Mouse (Mus musculus): ENCODE measurements around the gene 1700088E04Rik.
A peak's percentile ranks its signal among the peaks of the same experiment; 100 is the strongest.

The 1700088E04Rik gene

DNA sequence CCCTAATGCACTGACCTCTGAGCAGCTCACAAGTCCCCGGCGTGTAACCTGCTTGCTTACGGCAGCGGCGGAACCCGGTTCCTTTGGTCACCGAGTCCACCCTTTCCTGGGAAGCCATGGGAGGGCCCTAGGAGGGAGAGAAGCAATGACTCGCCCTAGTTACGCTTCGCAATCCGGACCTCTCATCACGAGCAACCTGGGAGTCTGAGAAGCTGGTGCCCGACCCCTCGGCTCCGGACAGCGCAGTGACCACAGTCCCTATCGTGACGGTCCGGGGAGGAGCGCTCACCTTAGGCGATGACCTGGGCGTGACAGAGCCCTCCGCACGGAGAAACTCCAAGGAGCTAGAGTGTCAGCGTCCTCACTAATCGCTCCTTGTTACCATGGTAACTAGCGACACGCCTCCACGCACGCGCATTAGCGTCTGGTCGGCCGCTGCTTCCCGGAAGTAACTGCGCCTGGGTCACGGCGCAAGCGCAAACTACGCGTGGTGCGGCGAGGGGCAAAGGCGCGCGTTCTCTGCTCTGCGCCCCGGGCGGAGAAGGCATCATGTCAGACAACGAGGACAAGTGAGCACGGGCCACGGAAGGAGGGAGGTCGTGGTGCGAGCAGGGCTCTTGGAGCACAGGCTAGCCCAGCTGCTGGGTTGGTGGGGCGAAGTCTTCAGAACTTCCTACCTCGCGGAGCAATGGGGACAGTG, at the start of gene 1700088E04Rik, which contains the start of gene Polr2f:
1700088E04Rik (minus strand) TSS at position 388 of the 700 bp plus-strand sequence.
Polr2f (plus strand) TSS at position 144 of the 700 bp plus-strand sequence.
- peak; percentile 95 for DNase-seq

DNA sequence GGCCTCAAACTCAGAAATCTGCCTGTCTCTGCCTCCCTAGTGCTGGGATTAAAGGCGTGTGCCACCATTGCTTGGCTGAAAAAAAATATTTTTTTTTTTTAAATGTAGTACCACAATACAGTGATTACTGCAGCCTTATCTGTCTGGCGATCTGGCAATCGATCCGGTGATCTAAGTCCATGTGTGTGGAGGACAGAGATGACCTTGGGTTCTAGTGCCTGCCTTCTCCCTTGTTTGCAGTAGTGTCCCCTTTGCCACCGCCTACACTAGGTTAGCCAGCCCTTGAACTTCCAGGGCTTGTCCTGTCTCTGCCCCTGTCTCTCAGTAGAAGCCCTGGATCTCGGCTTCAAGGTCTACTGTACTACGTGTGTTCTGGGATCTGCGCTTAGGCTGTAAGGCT, 46.8 kb upstream of the 1700088E04Rik start:
- no peak for DNase-seq

DNA sequence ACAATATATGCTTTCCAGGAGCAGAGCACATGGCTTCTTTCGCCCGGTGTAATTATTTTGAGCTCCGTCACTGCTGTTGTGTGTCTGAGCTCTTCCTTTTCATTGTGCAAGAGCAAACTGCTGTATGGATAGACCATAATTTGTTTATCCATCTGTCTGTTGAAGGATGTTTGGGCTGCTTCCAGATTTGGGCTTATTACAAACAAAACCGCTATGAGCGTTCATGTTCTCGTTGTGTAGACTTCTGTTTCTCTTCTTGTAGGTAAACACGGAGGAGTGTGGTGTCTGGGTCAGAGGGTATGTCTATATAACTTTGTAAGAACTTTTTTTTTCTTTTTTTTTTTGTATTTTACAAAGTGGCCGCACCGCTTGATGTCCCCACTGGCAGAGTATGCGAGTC, 44.2 kb upstream of the 1700088E04Rik start:
- no peak for DNase-seq

DNA sequence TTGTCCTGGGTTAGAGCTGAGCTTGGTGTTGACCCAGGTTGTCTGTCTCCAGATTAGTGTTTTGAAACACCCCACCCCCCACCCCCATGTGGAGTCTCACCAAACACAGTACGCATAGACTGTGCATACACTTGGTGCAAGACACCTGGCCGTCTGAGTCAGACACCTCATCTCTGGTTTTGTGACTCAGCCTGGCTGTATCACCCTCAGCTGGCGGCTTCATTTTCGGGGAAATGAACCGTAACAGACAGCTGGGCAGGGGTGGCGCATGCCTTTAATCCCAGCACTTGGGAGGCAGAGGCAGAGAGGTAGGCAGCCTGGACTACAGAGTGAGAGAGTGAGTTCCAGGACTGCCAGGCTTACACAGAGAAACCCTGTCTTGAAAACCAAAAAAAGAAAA, 35.9 kb upstream of the 1700088E04Rik start:
- DNase-seq: no peak

DNA sequence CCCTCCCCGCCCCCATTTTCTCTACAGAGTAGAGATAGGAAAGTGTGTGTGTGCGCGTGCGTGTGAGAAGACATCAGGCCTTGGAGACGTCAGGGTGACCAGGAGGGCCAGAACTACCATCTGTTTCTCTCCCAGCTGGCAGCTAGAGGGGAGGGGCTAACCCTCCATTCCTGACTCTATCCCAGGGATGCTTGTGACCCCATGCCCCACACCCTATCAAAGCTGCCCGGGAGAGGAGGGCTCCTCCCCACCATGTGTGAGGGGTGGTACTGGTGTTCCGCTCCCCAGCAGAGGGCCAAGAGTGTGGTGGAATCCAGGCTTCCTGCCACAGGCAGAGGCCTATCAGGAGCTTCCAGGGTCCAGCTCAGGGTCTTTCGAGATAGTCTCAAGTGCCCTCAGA, 25.7 kb upstream of the 1700088E04Rik start:
- DNase-seq: no peak

DNA sequence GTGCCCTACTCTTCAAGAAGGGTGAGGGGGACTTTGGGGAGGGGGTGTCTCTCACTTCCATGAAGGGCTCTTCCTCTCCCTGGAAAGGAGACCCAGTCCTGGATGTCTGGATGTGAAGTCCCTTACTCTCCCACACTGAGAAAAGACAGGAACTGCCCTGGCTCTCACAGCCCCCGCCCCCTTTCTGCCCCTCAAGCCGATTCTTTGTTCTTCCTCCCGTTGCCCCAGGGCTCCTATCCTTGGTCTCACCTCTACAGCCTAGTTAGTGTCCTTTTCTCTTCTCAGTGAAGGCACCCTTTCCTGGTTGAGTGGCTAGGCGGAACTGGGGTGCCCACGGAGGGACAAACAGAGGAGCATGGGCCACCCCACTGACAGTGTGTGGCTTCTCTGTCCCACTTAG, 24.1 kb upstream of the 1700088E04Rik start, which contains the start of gene Sox10:
Sox10 (minus strand) TSS at position 101 of the 400 bp plus-strand sequence.
- no peak for DNase-seq

DNA sequence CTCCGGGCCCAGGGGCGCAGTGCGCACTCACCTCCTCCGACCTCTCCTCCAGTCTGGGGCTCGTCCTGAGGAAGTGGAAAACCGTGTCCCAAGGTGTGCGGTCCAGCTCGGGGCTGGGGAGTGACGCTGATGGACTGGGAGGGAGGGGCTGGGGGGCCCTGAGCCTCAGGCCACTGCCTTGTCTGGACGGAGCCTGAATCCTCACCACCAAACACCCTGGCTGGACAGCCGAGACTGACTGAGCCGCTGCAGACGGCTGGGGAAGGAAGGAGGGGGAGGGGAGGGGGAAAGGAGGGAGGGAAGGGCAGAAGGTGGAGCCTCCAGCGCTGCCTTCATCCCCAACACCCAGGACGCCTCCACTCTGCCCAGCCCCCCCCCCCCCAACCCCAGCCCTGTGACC, 23.2 kb upstream of the 1700088E04Rik start:
- no peak for DNase-seq

DNA sequence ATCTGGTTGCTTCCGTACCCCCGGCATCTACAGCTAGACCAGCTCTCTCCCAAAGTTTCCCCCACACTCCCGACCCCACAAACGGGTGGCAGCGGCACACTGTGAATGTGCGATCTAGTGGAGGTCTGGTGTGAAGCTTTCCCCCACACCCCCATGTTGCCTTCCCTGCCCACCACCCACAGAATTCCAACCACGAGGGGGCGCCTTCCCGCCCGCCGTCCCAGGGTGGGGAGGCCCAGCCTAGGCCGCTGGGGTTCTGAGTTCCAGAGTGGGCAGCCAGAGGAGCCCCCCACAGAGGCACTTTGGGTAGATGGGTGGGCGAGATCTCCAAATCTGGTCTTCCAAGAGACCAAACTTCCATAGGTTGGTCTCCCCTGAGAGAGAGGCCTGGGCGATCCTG, 21.8 kb upstream of the 1700088E04Rik start:
- no peak for DNase-seq

DNA sequence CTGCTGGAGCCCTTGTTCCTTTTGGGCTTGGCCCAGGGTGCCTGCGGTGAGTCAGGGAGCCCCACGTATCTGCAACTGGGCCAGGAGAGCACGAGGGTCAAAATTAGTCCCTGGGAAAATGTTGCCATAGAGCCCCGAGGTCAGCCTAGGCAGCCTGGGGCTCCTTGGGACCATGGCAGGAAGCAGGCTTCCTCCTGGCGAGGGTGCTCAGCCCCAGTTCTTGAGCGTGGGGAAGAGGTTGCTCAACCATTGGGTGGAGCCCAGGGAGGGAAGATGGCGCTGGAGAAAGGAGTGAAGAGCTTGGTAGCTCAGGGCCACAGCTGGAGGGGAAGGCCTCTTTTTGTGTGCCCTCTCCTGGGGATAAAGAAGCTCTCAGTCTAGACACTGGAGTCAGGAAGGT, 21.2 kb upstream of the 1700088E04Rik start:
- DNase-seq: no peak

DNA sequence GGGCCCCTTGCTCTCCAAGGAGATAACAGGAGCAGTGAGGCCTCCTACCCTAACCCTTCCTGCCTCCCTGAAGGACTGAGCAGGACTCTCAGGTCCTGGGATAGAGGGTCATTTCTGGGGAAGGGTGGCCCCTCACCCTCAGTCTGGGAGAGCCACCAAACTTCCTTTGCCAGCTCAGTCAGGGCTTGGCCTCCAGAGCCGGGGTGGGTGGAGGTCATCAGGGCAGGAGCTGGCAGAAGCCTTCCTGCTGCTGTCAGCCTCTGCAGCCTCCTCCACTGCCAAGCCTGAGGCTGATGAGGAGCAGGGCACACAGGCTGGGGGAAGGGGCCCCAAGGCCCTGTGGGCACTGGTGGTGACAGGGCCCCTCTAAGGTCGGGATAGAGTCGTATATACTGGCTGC, 14.5 kb upstream of the 1700088E04Rik start:
- no peak for DNase-seq

DNA sequence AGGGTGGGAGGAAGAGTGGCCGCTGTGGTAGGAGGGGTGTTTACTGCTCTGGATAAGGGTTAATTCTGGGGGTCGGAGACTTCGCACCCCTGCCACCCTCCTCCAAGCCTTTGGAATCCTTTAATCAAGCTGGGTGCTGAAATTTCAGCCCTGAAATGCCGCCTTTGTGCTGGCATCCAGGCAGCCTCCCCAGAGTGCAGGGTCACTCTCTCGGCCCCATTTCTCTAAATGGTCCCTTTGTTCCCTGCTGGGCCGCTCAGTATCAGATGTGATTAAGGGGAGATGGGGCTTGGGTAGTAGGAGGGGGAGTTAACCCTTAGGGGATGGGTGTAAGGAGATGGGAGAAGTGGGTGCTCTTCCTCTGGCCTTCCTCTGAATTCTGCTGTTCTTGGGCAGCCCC, 11.7 kb upstream of the 1700088E04Rik start:
- no peak for DNase-seq

DNA sequence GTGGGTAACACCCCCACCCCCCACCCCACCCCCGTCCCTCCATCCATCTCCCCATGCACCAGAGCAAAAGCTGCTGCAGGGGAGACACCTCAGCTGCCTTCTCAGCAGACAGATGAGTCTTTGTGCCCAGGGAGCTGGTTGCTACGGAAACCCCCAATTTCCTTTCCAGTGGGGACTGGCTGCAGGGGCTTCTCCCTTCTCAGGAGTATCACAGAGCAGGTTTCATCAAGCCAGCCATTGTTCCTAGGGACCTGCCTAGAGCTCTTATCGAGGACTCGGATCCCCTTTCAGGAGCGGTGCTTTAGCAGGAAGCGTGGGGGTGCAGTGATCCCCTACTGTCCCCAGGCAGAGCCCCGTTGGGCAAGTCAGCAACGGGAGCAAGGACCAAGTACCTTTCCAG, 10.8 kb upstream of the 1700088E04Rik start:
- DNase-seq: no peak

DNA sequence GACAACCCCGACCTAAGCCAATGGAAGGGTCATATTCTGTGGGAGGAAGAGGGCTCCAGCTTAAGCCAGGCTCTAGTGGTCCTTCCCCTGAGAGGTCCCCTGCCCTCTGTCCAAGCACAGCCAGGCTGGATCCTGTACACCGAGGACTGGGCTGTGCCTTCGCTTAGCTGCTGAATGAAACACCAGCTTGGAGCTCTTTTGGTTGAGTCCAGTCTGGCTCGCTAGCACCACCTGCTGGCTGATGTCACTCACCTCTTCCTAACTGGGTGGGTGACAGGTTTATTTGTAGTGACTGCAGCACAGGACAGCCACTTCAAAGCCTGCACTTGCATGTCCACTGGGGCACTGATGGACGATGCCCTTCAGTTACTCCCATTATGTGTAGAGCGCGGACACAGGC, 7.5 kb upstream of the 1700088E04Rik start:
- DNase-seq: peak; percentile 81

DNA sequence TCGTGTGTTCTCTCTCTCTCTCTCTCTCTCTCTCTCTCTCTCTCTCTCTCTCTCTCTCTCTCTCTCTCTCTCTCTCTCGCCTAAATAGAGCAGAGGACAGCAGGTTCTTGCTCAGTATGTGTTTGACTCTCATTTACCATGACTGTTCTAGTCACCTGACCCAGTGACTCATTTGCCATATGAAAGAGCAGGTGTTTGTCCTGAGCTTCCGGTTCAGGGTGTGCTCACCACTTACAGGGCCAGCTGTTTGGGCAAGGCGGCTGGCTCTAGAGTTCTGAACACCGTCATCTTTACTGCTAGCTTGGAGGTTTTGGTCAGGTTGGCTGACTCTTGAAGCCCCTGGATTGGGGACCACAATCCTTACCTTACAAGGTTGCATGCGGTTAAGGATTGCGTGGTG, 4.5 kb upstream of the 1700088E04Rik start:
- DNase-seq: no peak

DNA sequence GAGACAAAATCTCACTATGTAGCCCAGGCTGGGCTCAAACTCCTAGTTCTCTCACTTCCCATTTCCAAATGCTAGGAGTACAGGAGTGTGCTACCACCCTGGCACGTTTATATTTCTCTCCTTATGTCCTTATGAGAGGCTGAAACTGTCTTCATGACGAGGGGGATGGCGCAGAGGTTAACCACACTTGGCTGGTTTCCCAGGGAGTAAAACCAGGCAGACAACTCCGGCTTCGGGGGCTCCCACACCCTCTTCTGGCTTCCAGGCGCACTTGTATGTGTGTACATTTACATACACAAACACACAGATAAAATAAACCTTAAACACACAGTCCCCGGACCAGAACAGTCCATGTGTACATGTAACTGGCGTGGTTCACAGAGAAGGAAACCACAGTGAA, 3.0 kb upstream of the 1700088E04Rik start:
- no peak for DNase-seq

DNA sequence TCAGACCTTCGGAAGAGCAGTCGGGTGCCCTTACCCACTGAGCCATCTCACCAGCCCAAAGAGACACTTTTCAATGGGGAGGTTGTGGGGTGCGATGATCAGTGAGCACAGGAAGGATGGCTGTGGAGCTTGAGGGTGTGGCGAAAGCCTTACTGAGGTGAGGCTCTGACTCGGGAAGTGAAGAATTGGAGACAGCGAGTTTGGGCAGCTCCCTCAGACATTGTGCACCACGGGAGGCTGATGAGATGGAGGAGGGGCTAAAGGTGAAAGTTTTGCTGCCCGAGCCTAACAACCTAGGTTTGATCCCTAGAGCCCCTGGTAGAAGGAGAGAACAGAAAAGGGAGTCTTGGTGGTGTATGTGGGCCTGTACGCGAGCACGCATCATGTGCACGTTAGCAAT, 2.3 kb upstream of the 1700088E04Rik start:
- no peak for DNase-seq

DNA sequence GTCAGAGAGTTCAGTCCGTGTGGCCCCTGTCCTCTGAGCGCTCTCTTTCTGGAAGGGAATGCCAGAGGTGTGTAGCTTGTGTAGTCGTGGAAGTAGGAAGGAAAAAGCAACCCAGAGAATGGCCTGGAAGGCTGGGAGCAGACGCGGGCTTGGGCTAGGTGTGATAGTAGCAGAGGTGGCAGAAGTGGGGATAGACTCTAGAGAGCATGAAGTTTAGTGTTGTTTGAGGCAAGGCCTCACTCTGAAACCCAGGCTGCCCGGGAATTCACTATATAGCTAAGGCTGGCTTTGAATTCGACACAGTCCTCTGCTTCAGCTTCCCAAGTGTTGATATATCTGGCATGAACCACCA, 489 bp upstream of the 1700088E04Rik start:
- no peak for DNase-seq

DNA sequence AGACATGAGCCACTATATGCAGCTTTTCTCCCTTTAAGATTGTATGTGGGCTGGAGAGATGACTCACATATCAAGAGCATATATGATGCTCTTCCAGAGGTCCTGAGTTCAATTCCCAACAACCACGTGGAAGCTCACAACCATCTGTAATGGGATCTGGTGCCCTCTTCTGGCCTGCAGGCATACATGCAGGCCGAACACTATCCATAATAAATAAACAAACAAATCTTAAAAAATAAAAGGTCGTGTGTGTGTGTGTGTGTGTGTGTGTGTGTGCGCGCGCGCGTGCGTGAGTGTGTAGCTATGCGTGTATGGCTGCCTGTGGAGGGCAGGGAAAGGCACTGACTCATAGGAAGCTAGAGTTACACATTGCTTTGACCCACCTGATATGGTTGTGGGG, 1.4 kb downstream of the 1700088E04Rik start:
- no peak for DNase-seq

DNA sequence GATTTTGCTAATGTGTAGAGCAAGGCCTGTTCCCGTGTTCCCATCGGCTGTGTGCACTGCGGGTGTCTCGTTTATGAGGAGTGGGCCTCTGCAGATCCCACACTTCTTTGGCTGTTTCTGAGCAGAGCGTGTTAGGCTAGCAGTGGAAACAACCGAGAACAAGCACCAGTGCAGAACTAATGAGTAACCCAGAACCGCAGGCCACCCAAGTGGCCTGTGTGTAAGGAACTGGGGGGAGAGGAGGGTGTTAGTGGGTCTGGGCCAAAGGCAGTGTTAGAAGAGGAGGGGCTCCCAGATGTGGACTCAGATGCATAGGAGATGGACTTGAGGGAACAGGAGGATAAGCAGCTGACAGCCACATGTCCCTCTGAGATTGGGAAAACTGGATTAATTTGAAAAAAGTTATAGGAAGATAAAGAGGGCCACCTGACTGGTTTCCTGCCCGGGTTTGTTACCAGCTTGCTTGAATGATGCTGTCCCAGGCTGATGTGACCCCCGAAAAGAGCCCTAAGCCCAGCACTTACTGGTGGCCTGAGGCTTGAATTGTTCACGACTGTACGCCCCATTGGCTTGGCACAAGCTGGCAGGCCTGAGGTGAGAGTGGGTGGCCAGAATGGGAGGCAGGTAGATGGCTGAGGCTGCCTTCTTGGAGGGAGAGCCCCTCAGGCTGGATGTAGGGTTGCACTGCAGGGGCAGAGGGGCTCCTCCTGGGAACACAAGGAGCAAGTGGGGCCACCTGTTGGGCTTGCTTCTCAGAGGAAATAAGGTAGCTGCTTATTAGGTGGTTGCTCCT, 5.1 kb downstream of the 1700088E04Rik start:
- DNase-seq: peak; percentile 56

DNA sequence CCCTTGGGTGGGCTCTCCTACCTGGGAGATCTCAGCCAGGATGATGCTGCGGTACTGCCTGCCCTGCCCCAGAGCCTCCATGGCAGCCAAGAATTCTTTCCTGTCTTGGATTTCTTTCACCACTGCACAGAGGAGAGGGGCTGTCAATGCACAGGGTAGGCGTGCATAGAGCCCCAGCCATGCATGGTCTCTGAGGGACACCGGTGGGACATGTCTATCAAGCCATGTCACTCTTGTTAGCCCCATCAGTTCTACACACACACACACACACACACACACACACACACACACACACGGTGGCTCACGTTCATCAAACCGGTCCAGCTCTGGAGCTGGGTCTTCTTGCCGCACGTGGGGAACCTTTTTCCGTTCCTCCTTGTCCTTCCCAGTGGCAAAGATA, 5.7 kb downstream of the 1700088E04Rik start:
- DNase-seq: no peak

DNA sequence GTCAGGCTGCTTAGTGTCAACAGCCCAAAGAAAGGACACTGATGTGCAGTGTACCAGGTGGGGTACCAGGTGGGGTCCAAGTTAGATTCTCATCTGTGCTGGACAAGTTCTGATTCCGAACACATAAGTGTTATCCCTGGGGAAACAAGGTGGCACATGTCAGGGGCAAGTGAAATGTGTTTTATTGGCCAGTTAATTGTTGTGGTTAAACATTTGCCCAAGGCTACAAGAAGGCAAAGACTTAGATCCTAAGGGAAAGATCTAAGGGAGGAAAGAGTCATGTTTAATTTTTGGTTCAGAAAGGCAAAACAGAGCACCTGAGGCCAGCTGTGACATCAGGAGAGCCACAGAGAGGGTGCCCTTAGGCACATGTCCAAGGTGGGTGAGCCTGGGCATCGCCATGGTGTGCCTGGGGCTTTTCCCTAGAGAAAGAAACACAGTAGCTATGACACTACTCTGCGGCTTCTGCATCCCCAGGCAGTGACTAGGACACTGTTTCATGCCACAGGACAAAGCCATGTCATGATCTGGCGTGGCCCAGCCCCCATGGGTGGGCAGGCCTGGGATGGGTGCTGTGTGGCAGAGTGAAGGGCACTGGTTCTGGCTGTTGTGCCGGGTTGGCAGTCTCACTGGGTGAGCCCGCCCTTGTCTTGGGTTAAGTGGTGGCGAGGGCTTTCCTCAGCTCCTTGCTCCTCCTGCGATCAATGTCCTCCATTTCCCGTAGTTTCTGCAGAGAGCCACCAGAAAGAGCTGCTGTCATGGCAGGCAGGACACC, 6.4 kb downstream of the 1700088E04Rik start:
- peak; percentile 59 for DNase-seq

DNA sequence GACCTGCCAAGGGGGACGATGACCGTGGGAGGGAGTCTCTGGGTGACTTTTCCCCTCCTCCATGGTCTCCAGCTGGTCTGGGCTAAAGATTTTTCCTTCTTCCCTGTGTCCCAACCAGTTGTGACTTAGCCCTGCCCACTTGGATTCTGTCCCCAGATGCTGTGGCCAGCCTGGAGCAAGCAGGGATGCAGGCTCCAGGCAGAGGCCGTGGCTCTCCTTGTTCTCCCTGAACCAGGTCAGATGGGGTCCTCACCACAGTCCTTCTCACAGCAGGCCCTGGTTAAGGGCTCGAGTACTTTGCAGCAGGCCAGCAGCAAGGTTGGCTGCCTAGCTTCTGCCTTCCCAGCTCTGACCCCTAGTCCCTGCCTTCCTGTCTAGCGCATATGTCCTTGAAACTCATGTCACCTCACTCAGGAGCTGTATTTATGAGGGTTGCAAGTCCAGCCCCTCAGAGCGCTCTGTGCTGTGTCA, 7.8 kb downstream of the 1700088E04Rik start:
- peak; percentile 49 for DNase-seq

DNA sequence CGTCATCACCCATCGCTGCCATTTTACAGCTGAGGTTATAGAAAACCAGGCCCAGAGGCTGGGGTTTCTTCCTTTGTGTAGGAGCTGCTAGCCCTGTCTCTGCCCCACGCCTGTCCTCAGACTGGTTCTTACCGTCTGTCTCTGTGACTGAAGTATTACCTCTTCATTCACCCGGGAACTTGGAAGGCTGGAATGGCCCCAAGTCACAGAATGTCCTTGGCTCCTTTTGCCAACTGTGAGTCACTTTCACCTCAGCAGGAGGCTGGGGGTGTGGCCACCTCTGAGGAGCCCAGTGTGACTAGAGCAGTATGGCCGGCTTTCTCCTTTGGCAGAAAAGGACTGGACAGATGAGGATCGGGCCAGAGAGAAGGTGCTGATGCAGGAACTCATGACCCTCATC, 9.6 kb downstream of the 1700088E04Rik start:
- peak; percentile 97 for DNase-seq

Measured in kidney, adult 9 months (tissue).